Mouse (Mus musculus) hematopoietic multipotent progenitor cell, adult 10-12 weeks (in vitro differentiated cells): Measurements from ENCODE around the gene Tent5b. TPM values are rescaled to one million over a fixed set of nuclear protein-coding genes. Genes with fewer than 3 reads are reported as not detected.

Source experiments
- polyA plus RNA-seq: library from polyadenylated mRNA; stranded (reverse); fragments of >175 nt; gene quantifications from 2 replicates; pipeline ENCODE4 v1.2.3, GENCODE M21; 2012; ENCODE audit warnings: low replicate concordance

The Tent5b gene
- not detected in 2 replicates for polyA plus RNA-seq

GRCm38 (mm10) chr4:133479458-133480184 lies at the start of gene Tent5b:
TSS of gene Tent5b (plus strand) at chr4:133480132.

GRCm38 (mm10) chr4:133498160-133498724 lies 18.3 kb downstream of the Tent5b start, which contains the start of gene Trnp1:
TSS of gene Trnp1 (minus strand) at chr4:133498550.

DNA sequence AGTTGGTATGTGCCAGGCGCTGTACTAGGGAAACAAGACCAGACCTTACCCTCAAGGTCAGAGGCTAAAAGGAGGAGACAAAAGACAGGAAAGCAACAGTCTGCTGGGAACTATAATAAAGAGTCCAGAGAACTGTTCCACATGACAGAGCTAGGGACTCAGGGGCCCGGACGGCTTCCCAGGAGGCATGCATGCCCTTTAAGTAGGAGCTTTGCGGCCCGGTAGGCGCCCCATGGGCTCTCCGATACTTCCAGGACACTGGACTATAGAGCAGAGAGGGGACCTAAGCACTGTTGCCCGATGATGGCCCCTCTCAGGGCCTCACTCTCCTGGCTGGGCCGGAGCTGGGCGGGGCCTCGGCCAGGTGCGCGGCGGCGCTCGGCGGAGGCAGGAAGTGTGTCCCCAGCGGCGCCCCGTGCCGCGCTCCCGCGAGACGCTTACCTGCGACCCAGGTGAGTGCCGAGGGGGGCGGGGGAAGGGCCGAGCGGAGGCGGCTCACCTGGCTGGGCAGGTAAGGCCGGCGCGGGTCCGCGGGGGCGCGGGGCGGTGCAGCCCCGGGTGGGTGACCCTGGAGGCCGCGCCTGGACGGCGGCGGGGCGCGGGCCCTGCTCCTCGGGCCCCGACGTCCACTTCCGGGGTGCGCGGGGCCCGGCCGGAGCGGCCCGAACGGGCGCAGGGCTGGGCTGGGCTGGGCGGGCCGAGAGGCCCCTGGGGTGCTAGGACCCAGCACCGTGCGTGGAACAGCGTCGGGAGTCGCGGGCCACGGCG lies 38.9 kb downstream of the Tent5b start, which contains the start of gene Kdf1:
TSS of gene Kdf1 (plus strand) at position 363 of the 768 bp plus-strand sequence.

Other genes starting within 250 kb of the Tent5b start
- gene Map3k6, start 239.3 kb upstream of the Tent5b start, polyA plus RNA-seq: 2.1 and 2.6 TPM in 2 replicates
- 16.5 and 58.4 TPM in 2 replicates for gene Sytl1, start 217.0 kb upstream of the Tent5b start, polyA plus RNA-seq
- 18.4 and 22.8 TPM in 2 replicates for gene Tmem222, start 202.3 kb upstream of the Tent5b start, polyA plus RNA-seq
- gene Wdtc1, start 126.7 kb upstream of the Tent5b start, polyA plus RNA-seq: 95.6 and 151 TPM in 2 replicates
- 66.9 and 101 TPM in 2 replicates for gene Slc9a1, start 110.4 kb upstream of the Tent5b start, polyA plus RNA-seq
- gene Trnp1, start 18.4 kb downstream of the Tent5b start, polyA plus RNA-seq: 0.47 and 0.98 TPM in 2 replicates
- gene Kdf1, start 38.8 kb downstream of the Tent5b start, polyA plus RNA-seq: 1.6 and 3.6 TPM in 2 replicates
- gene Nudc, start 65.9 kb downstream of the Tent5b start, polyA plus RNA-seq: 118 and 188 TPM in 2 replicates
- 0.86 TPM in 1 of 2 replicates, not detected in the other for gene Nr0b2, start 73.2 kb downstream of the Tent5b start, polyA plus RNA-seq
- 9.5 and 14.4 TPM in 2 replicates for gene Gpatch3, start 94.6 kb downstream of the Tent5b start, polyA plus RNA-seq
- gene Gpn2, start 104.2 kb downstream of the Tent5b start, polyA plus RNA-seq: 40.9 and 72.5 TPM in 2 replicates
- gene Sfn, start 122.0 kb downstream of the Tent5b start, polyA plus RNA-seq: 39.4 and 51.3 TPM in 2 replicates
- 264 and 405 TPM in 2 replicates for gene Zdhhc18, start 170.0 kb downstream of the Tent5b start, polyA plus RNA-seq
- gene Pigv, start 192.5 kb downstream of the Tent5b start, polyA plus RNA-seq: 28.7 and 42.9 TPM in 2 replicates